In the genomic region with DNA sequence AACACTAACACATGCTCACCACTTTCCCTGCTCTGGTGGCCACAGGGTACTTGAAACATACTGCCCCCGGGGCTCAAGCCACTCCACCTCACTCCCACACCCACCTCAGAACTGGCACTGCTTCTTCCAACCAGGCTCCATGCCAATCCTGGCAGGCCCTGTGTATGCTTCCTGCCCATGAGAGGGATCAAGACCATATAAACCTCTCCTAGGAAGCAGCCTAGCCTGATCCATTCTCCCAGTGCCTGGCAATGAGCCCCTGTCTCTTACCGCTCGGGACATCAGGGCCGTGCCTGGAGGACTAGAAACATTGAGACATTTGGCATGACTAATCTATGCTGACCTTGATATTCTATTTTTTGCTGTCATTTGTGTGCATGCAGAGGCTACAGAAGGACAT, we compare ENCODE assay signal across 17 mouse cellular contexts. TPM values are rescaled to one million over a fixed set of nuclear protein-coding genes. Genes with fewer than 3 reads are reported as not detected.
DNase-seq lines count a peak whose midpoint lies in the region; ATAC-seq and TF ChIP-seq lines count a peak whose summit lies in the region.
"Had no signal": no experiment of that assay in that cellular context is flagged by ENCODE, and none has a peak within 500 bp of the region (broad histone marks: within the 10 kb centered on the region; RNA-seq: fewer than 3 reads in every experiment).

No protein-coding gene starts in this region.

- WGBS in heart, adult 2 months = 47% methylated on average over 4 of the region's 4 CpGs
- 90% methylated on average over 4 of the region's 4 CpGs for WGBS in heart, embryonic 10.5 days

- no peak for TF ChIP-seq EP300 in heart, adult 2 months (IDR thresholded peaks at IDR 0.05; ENCODE audit: insufficient read depth, low read depth, low read length)

- H3K27ac ChIP-seq in heart, adult 2 months = no peak overlapping the region
- no peak overlapping the region for H3K27ac ChIP-seq in heart, embryonic 10.5 days
- H3K27ac ChIP-seq: hindbrain, embryonic 12.5 days; limb, embryonic 12.5 days; lung, embryonic 15.5 days; midbrain, embryonic 15.5 days; neural tube, embryonic 12.5 days; stomach, embryonic 15.5 days had no signal

- no peak for TF ChIP-seq CTCF in heart, adult 2 months (IDR thresholded peaks at IDR 0.05)

- no peaks in the 10 kb centered on the region for H3K9me3 ChIP-seq in heart, embryonic 10.5 days
- H3K9me3 ChIP-seq: hindbrain, embryonic 12.5 days; limb, embryonic 12.5 days; lung, embryonic 15.5 days; midbrain, embryonic 15.5 days; neural tube, embryonic 12.5 days; stomach, embryonic 15.5 days had no signal

- DNase-seq in heart, adult 2 months = peak; percentile 30 to 40
- DNase-seq in heart, embryonic 10.5 days (ENCODE audit: low spot score) = no peak
- DNase-seq in adipocyte (ENCODE audit: low spot score) = peak; percentile 55
- peak; percentile 56 to 59 for DNase-seq in adrenal gland, postnatal 36 days
- peak; percentile 33 to 40 for DNase-seq in cerebellum, postnatal 36 days
- DNase-seq in yolk sac, embryonic 10.5 days (ENCODE audit: low spot score) = no peak
- no peak for DNase-seq in layer of hippocampus, adult 9-11 months
- DNase-seq: kidney, adult 2 months had no signal

- H3K36me3 ChIP-seq in heart, adult 2 months (ENCODE audit: control insufficient read depth, insufficient read depth, low read length) = no peaks in the 10 kb centered on the region
- H3K36me3 ChIP-seq in heart, embryonic 10.5 days = no peaks in the 10 kb centered on the region
- H3K36me3 ChIP-seq: hindbrain, embryonic 12.5 days; limb, embryonic 12.5 days; lung, embryonic 15.5 days; midbrain, embryonic 15.5 days; neural tube, embryonic 12.5 days; stomach, embryonic 15.5 days had no signal

- H3K27me3 ChIP-seq in heart, adult 2 months (ENCODE audit: control insufficient read depth, insufficient read depth, low read length) = no peaks in the 10 kb centered on the region
- H3K27me3 ChIP-seq in heart, embryonic 10.5 days (ENCODE audit: insufficient read depth, poor library complexity, severe bottlenecking) = peaks cover 8% of the 10 kb centered on the region; the same call in 1 of the 2 replicates
- H3K27me3 ChIP-seq: hindbrain, embryonic 12.5 days; lung, embryonic 15.5 days; midbrain, embryonic 15.5 days; neural tube, embryonic 12.5 days; stomach, embryonic 15.5 days had no signal

- no peaks in the 10 kb centered on the region for H3K79me2 ChIP-seq in heart, adult 2 months (replicated peaks; ENCODE audit: control insufficient read depth, insufficient read depth, low read length)

- no peak for ATAC-seq in megakaryocyte progenitor cell, adult 5-6 weeks (replicated peaks; ENCODE audit: poor library complexity)
- ATAC-seq: CD4-positive, CD25-positive, alpha-beta regulatory T cell, adult 4 months; midbrain, embryonic 15.5 days had no signal

- intact Hi-C loops in heart, adult 2 months (cut with DNase I) = no loop called here

- no peak overlapping the region for H3K4me3 ChIP-seq in heart, adult 2 months
- H3K4me3 ChIP-seq in heart, embryonic 10.5 days = no peak overlapping the region
- H3K4me3 ChIP-seq: erythroblast, embryonic 14.5 days; hindbrain, embryonic 12.5 days; limb, embryonic 12.5 days; lung, embryonic 15.5 days; midbrain, embryonic 15.5 days; neural tube, embryonic 12.5 days; stomach, embryonic 15.5 days had no signal

- no peak for TF ChIP-seq POLR2A in heart, adult 2 months (IDR thresholded peaks at IDR 0.05; ENCODE audit: insufficient read depth, low read depth, low read length)

- no peak overlapping the region for H3K9ac ChIP-seq in heart, adult 2 months (ENCODE audit: low read depth, low read length)
- H3K9ac ChIP-seq: hindbrain, embryonic 12.5 days; limb, embryonic 12.5 days; lung, embryonic 15.5 days; midbrain, embryonic 15.5 days; neural tube, embryonic 12.5 days; stomach, embryonic 15.5 days had no signal

- H3K4me1 ChIP-seq in heart, adult 2 months (ENCODE audit: control insufficient read depth, insufficient read depth, low read length) = no peaks in the 10 kb centered on the region
- H3K4me1 ChIP-seq in heart, embryonic 10.5 days = no peaks in the 10 kb centered on the region
- H3K4me1 ChIP-seq: hindbrain, embryonic 12.5 days; limb, embryonic 12.5 days; lung, embryonic 15.5 days; midbrain, embryonic 15.5 days; neural tube, embryonic 12.5 days; stomach, embryonic 15.5 days had no signal

RNA-seq across cellular contexts. Expression of gene Mtm1, which starts 26.9 kb away (rescaled TPM):
- total RNA-seq in heart, adult 2 months (2021) = 10 to 100 TPM; 15.6 to 18.9 TPM
- polyA plus RNA-seq in heart, adult 2 months (2012; rRNA removed) = 5.0 and 10.7 TPM in 2 replicates
- 3.0 and 3.9 TPM in 2 replicates for polyA plus RNA-seq in heart, embryonic 10.5 days (2016; fragmentation: Nextera tagmentation; extraction: Ambion mirVana)
- total RNA-seq in adrenal gland, postnatal 36 days (2021) = 10 to 100 TPM; 11.7 to 28.6 TPM
- 27.0 and 31.6 TPM in 2 replicates for total RNA-seq in megakaryocyte progenitor cell, adult 5-6 weeks (2015)
- 32.1 and 38.2 TPM in 2 replicates for total RNA-seq in megakaryocyte progenitor cell, adult 5-6 weeks (2017)
- polyA plus RNA-seq: erythroblast, embryonic 14.5 days had no signal

Comparison
In these comparisons a context has a peak if more than half of its experiments do, and no peak if none do; other contexts are left out.
1. DNase-seq: peak in heart, adult 2 months (2 of 2), adipocyte (single experiment), adrenal gland, postnatal 36 days (2 of 2) and cerebellum, postnatal 36 days (2 of 2); none in heart, embryonic 10.5 days (single experiment), yolk sac, embryonic 10.5 days (single experiment) and layer of hippocampus, adult 9-11 months (single experiment).